ENCODE assay signal across 14 mouse cellular contexts in the genomic region with DNA sequence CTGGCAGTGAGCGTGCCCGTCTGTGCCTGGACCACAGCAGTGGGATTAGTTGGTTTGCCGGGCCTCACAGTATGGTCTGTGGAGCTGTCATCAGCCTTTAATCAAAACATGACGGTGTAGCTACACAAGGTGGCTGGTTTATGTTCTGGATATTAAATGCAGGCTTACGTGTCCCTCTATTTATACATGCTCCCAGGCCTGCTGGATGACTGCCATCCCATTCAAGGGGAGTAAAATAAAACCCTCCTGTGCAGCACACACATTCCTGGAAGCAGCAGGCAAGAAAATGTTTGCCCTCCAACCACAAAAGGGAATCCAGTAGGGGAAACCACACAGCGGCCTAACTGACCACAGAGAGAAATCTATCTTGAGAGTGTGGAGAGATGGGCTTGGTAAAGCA. TPM values are rescaled to one million over a fixed set of nuclear protein-coding genes. Genes with fewer than 3 reads are reported as not detected.
DNase-seq lines count a peak whose midpoint lies in the region; ATAC-seq and TF ChIP-seq lines count a peak whose summit lies in the region.
"Had no signal": no experiment of that assay in that cellular context is flagged by ENCODE, and none has a peak within 500 bp of the region (broad histone marks: within the 10 kb centered on the region; RNA-seq: fewer than 3 reads in every experiment).

No protein-coding gene starts in this region.

- TF ChIP-seq EP300 in heart, postnatal 0 days (IDR thresholded peaks at IDR 0.05; ENCODE audit: low read depth), result no peak

- H3K4me1 ChIP-seq in heart, embryonic 13.5 days, result peaks cover 31% of the 10 kb centered on the region
- peaks cover 3% of the 10 kb centered on the region; the same call in 1 of the 2 replicates for H3K4me1 ChIP-seq in heart, postnatal 0 days (ENCODE audit: control insufficient read depth, insufficient read depth)
- peaks cover 10% of the 10 kb centered on the region for H3K4me1 ChIP-seq in limb, embryonic 15.5 days
- no peaks in the 10 kb centered on the region for H3K4me1 ChIP-seq in forebrain, embryonic 13.5 days
- H3K4me1 ChIP-seq: hindbrain, embryonic 15.5 days; liver, embryonic 15.5 days had no signal

- intact Hi-C loops in heart, postnatal 36 days (cut with DNase I), result no loop called here

- TF ChIP-seq POLR2A in brain, embryonic 14.5 days (IDR thresholded peaks at IDR 0.05; ENCODE audit: borderline replicate concordance, extremely low read depth, insufficient read depth, insufficient read length, poor library complexity, severe bottlenecking), result no peak

- H3K27me3 ChIP-seq in heart, embryonic 13.5 days (replicated peaks), result no peaks in the 10 kb centered on the region
- H3K27me3 ChIP-seq in heart, postnatal 0 days (ENCODE audit: control insufficient read depth, insufficient read depth, low read length), result no peaks in the 10 kb centered on the region
- peaks cover 4% of the 10 kb centered on the region; the same call in 1 of the 2 replicates for H3K27me3 ChIP-seq in limb, embryonic 15.5 days
- H3K27me3 ChIP-seq in forebrain, embryonic 13.5 days, result no peaks in the 10 kb centered on the region
- H3K27me3 ChIP-seq: hindbrain, embryonic 15.5 days had no signal

- no peaks in the 10 kb centered on the region for H3K36me3 ChIP-seq in heart, embryonic 13.5 days
- H3K36me3 ChIP-seq in heart, postnatal 0 days (replicated peaks; ENCODE audit: control insufficient read depth, insufficient read depth, low read length), result no peaks in the 10 kb centered on the region
- no peaks in the 10 kb centered on the region for H3K36me3 ChIP-seq in limb, embryonic 15.5 days
- H3K36me3 ChIP-seq in forebrain, embryonic 13.5 days (ENCODE audit: poor library complexity, severe bottlenecking), result no peaks in the 10 kb centered on the region
- H3K36me3 ChIP-seq: hindbrain, embryonic 15.5 days; liver, embryonic 15.5 days had no signal

- H3K9ac ChIP-seq in heart, embryonic 13.5 days, result 0 out of 2 replicates have a peak overlapping the region, but pooled peaks have one; percentile 51
- no peak overlapping the region for H3K9ac ChIP-seq in heart, postnatal 0 days (replicated peaks; ENCODE audit: low read depth, low read length)
- H3K9ac ChIP-seq in limb, embryonic 15.5 days, result no peak overlapping the region
- H3K9ac ChIP-seq in forebrain, embryonic 13.5 days, result no peak overlapping the region
- H3K9ac ChIP-seq: hindbrain, embryonic 15.5 days; liver, embryonic 15.5 days had no signal

- peak overlapping the region; percentile 94 for H3K27ac ChIP-seq in heart, embryonic 13.5 days (replicated peaks)
- peak overlapping the region; percentile 93 for H3K27ac ChIP-seq in heart, postnatal 0 days (ENCODE audit: low read depth)
- H3K27ac ChIP-seq in limb, embryonic 15.5 days, result peak overlapping the region; percentile 8; the same call in 1 of the 2 replicates
- no peak overlapping the region for H3K27ac ChIP-seq in forebrain, embryonic 13.5 days
- H3K27ac ChIP-seq: hindbrain, embryonic 15.5 days; liver, embryonic 15.5 days had no signal

- H3K4me3 ChIP-seq in heart, embryonic 13.5 days, result no peak overlapping the region
- no peak overlapping the region for H3K4me3 ChIP-seq in heart, postnatal 0 days (ENCODE audit: low read depth, low read length)
- no peak overlapping the region for H3K4me3 ChIP-seq in limb, embryonic 15.5 days
- no peak overlapping the region for H3K4me3 ChIP-seq in forebrain, embryonic 13.5 days
- H3K4me3 ChIP-seq: hindbrain, embryonic 15.5 days; liver, embryonic 15.5 days had no signal

- TF ChIP-seq CTCF in brain, embryonic 14.5 days (IDR thresholded peaks at IDR 0.05; ENCODE audit: borderline replicate concordance, extremely low read depth, insufficient read depth, insufficient read length), result no peak
- no peak for TF ChIP-seq CTCF in heart, postnatal 0 days (IDR thresholded peaks at IDR 0.05; ENCODE audit: low read depth)

- H3K4me2 ChIP-seq in heart, embryonic 13.5 days, result peak overlapping the region; percentile 19; the same call in 1 of the 2 replicates
- no peak overlapping the region for H3K4me2 ChIP-seq in heart, postnatal 0 days (ENCODE audit: low read depth, low read length)
- no peak overlapping the region for H3K4me2 ChIP-seq in limb, embryonic 15.5 days
- H3K4me2 ChIP-seq in forebrain, embryonic 13.5 days, result no peak overlapping the region
- H3K4me2 ChIP-seq: hindbrain, embryonic 15.5 days; liver, embryonic 15.5 days had no signal

- no peak for DNase-seq in heart, postnatal 36 days
- DNase-seq in brain, embryonic 14.5 days (ENCODE audit: low read depth), result peak; percentile 21
- DNase-seq in heart, postnatal 0 days (ENCODE audit: low spot score), result peak; percentile 87
- no peak for DNase-seq in urinary bladder, adult 2 months (ENCODE audit: low spot score)
- DNase-seq: cerebellum, adult 11-12 months; kidney, postnatal 36 days had no signal

- no peaks in the 10 kb centered on the region for H3K9me3 ChIP-seq in heart, embryonic 13.5 days
- H3K9me3 ChIP-seq in heart, postnatal 0 days (replicated peaks; ENCODE audit: control insufficient read depth, low read length), result no peaks in the 10 kb centered on the region
- H3K9me3 ChIP-seq in limb, embryonic 15.5 days, result no peaks in the 10 kb centered on the region
- no peaks in the 10 kb centered on the region for H3K9me3 ChIP-seq in forebrain, embryonic 13.5 days (replicated peaks)
- H3K9me3 ChIP-seq: hindbrain, embryonic 15.5 days; liver, embryonic 15.5 days had no signal

- WGBS in heart, embryonic 13.5 days, result 20% methylated on average over 6 of the region's 6 CpGs
- 22% methylated on average over 6 of the region's 6 CpGs for WGBS in heart, postnatal 0 days
- WGBS in limb, embryonic 15.5 days, result 22% methylated on average over 6 of the region's 6 CpGs
- 69% methylated on average over 6 of the region's 6 CpGs for WGBS in forebrain, embryonic 13.5 days

- peak; percentile 70 for ATAC-seq in heart, embryonic 13.5 days (ENCODE audit: extremely low read depth, insufficient number of reproducible peaks, low FRiP score, low TSS enrichment)
- peak; percentile 95 for ATAC-seq in heart, postnatal 0 days (ENCODE audit: insufficient read depth, low read depth)
- ATAC-seq in limb, embryonic 15.5 days (ENCODE audit: insufficient number of reproducible peaks, low FRiP score, low TSS enrichment, low read depth), result no peak
- ATAC-seq in megakaryocyte-erythroid progenitor cell, adult 5-6 weeks (replicated peaks; ENCODE audit: low FRiP score, low TSS enrichment, poor library complexity, severe bottlenecking), result no peak
- no peak for ATAC-seq in forebrain, embryonic 13.5 days

RNA-seq across cellular contexts. Expression of a gene that starts 43.4 kb away (rescaled TPM):
- polyA plus RNA-seq in heart, embryonic 13.5 days (2015; fragmentation: Nextera tagmentation; extraction: Ambion mirVana), result 8.1 and 8.7 TPM in 2 replicates
- total RNA-seq in heart, postnatal 36 days (2021), result 1 to 10 TPM; 3.2 to 4.0 TPM
- polyA plus RNA-seq in brain, embryonic 14.5 days (2012; rRNA removed), result 1.0 and 1.6 TPM in 2 replicates
- 15.6 and 24.3 TPM in 2 replicates for total RNA-seq in heart, postnatal 0 days (2014; rRNA removed; ENCODE audit: low replicate concordance)
- 9.2 and 11.6 TPM in 2 replicates for polyA plus RNA-seq in heart, postnatal 0 days (2015; fragmentation: Nextera tagmentation; extraction: Ambion mirVana)
- 4.6 and 4.8 TPM in 2 replicates for polyA plus RNA-seq in limb, embryonic 15.5 days (2015; fragmentation: Nextera tagmentation; extraction: Ambion mirVana)
- total RNA-seq in megakaryocyte-erythroid progenitor cell, adult 5-6 weeks (2014; fragmentation: Nextera tagmentation), result not detected in 2 replicates
- not detected in 2 replicates for total RNA-seq in megakaryocyte-erythroid progenitor cell, adult 5-6 weeks (2017)
- polyA plus RNA-seq in urinary bladder, adult 2 months (2012; rRNA removed), result 2.4 and 3.3 TPM in 2 replicates
- 0.40 and 0.65 TPM in 2 replicates for polyA plus RNA-seq in forebrain, embryonic 13.5 days (2015; fragmentation: Nextera tagmentation; extraction: Ambion mirVana)
- total RNA-seq: megakaryocyte, adult 5-6 weeks; monocyte, adult 5-6 weeks had no signal

RNA-seq across cellular contexts. Expression of a gene that starts 44.7 kb away (rescaled TPM):
- 5.3 and 6.7 TPM in 2 replicates for polyA plus RNA-seq in heart, embryonic 13.5 days (2015; fragmentation: Nextera tagmentation; extraction: Ambion mirVana)
- total RNA-seq in heart, postnatal 36 days (2021), result 10 to 100 TPM; 38.0 to 39.8 TPM
- 6.1 and 8.5 TPM in 2 replicates for polyA plus RNA-seq in brain, embryonic 14.5 days (2012; rRNA removed)
- total RNA-seq in heart, postnatal 0 days (2014; rRNA removed; ENCODE audit: low replicate concordance), result 30.1 and 31.6 TPM in 2 replicates
- 4.3 and 5.4 TPM in 2 replicates for polyA plus RNA-seq in heart, postnatal 0 days (2015; fragmentation: Nextera tagmentation; extraction: Ambion mirVana)
- 6.3 and 7.5 TPM in 2 replicates for polyA plus RNA-seq in limb, embryonic 15.5 days (2015; fragmentation: Nextera tagmentation; extraction: Ambion mirVana)
- 31.2 and 33.9 TPM in 2 replicates for total RNA-seq in megakaryocyte-erythroid progenitor cell, adult 5-6 weeks (2014; fragmentation: Nextera tagmentation)
- 31.1 and 37.7 TPM in 2 replicates for total RNA-seq in megakaryocyte-erythroid progenitor cell, adult 5-6 weeks (2017)
- polyA plus RNA-seq in urinary bladder, adult 2 months (2012; rRNA removed), result 8.9 and 10.7 TPM in 2 replicates
- polyA plus RNA-seq in forebrain, embryonic 13.5 days (2015; fragmentation: Nextera tagmentation; extraction: Ambion mirVana), result 4.4 and 5.1 TPM in 2 replicates

Comparison
In these comparisons a context has a peak if more than half of its experiments do, and no peak if none do; other contexts are left out.
1. DNase-seq: peak in brain, embryonic 14.5 days (single experiment) and heart, postnatal 0 days (single experiment); none in heart, postnatal 36 days (0 of 2) and urinary bladder, adult 2 months (single experiment).
2. ATAC-seq: peak in heart, embryonic 13.5 days (single experiment) and heart, postnatal 0 days (single experiment); none in limb, embryonic 15.5 days (single experiment), megakaryocyte-erythroid progenitor cell, adult 5-6 weeks (single experiment) and forebrain, embryonic 13.5 days (single experiment).